Mouse (Mus musculus): ENCODE measurements around the gene Gfra1.

DNA sequence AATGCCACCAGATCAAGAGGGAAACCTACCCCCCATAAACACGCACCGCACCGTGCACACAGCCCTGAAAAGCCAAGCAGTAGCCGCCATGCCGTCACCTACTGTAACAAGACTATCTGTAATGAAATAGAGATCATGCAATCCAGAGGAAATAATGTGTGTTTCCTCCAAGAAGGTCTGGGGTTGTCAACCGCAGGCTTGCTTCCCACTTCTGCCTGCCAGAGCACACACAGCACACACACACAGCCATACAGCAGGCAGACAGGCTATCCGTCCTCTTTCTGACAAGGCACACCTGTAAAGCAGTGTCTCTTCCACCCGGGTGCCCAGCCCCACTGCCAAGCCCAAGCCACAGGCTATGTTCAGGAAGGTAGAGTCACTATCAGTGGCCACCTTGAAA is 66.2 kb downstream of the Gfra1 start:
- TF ChIP-seq MAFK (IDR thresholded peaks at IDR 0.05; ENCODE audit: insufficient read depth, low read depth, low read length) (no peak), ZC3H11A (IDR thresholded peaks at IDR 0.05; ENCODE audit: borderline replicate concordance, low read depth, low read length) (no peak), HCFC1 (IDR thresholded peaks at IDR 0.05; ENCODE audit: borderline replicate concordance, insufficient read depth, low read length) (no peak)
